Mouse (Mus musculus) small intestine, adult 2 months (tissue): ENCODE results near the gene Cyb5r1. TPM values are rescaled to one million over a fixed set of nuclear protein-coding genes. Genes with fewer than 3 reads are reported as not detected.

ENCODE experiments used
- H3K27ac ChIP-seq: fragments of 200-500 bp; 2 replicates; pipeline ENCODE4 v1.5.1; 2012; ENCODE audit warnings: low read depth, low read length, control low read depth, inconsistent platforms; ENCODE audit not compliant: insufficient read depth
- H3K27me3 ChIP-seq: fragments of 200-500 bp; 2 replicates; pipeline ENCODE4 v1.6.1; 2012; ENCODE audit warnings: mild to moderate bottlenecking, moderate library complexity, low read length, inconsistent platforms; ENCODE audit not compliant: control insufficient read depth, insufficient read depth
- H3K36me3 ChIP-seq: fragments of 200-500 bp; 2 replicates; pipeline ENCODE4 v1.6.1; 2012; ENCODE audit warnings: mild to moderate bottlenecking, low read length, control low read depth, inconsistent platforms; ENCODE audit not compliant: control insufficient read depth, insufficient read depth
- H3K4me1 ChIP-seq: fragments of 200-500 bp; 2 replicates; pipeline ENCODE4 v1.6.1; 2012; ENCODE audit warnings: low read length, inconsistent platforms, mixed read lengths; ENCODE audit not compliant: control insufficient read depth, insufficient read depth, insufficient read length
- H3K4me3 ChIP-seq: fragments of 200-500 bp; 2 replicates; pipeline ENCODE4 v1.5.1; 2012; ENCODE audit warnings: low read depth, mild to moderate bottlenecking, control low read depth, inconsistent platforms, low read length, moderate library complexity
- CTCF ChIP-seq: fragments of 200-500 bp; IDR thresholded peaks from 2 replicates; pipeline ENCODE4 v1.5.1; 2012; ENCODE audit warnings: low read depth, mild to moderate bottlenecking, control low read depth, inconsistent platforms, low read length, moderate library complexity, mixed read lengths; ENCODE audit not compliant: insufficient replicate concordance, insufficient read length; ENCODE audit errors: extremely low read depth
- POLR2A ChIP-seq: fragments of 200-500 bp; IDR thresholded peaks from 2 replicates; pipeline ENCODE4 v1.6.1; 2012; ENCODE audit warnings: low read depth, mild to moderate bottlenecking, control low read depth, inconsistent platforms, low read length, moderate library complexity
- WGBS: fragments of 180-500 bp; shearing (Covaris S2); methylation state at CpG from one replicate; pipeline ENCODE4 v1.1.7; 2018; 5-methylcytosine and 5-hydroxymethylcytosine counted together
- polyA plus RNA-seq: library from polyadenylated mRNA; depleted of rRNA; stranded (reverse); fragments of >200 nt; gene quantifications from 2 replicates; pipeline ENCODE4 v1.2.3, GENCODE M21; 2012; rRNA removed

Cyb5r1 gene
- polyA plus RNA-seq, 1 experiment, result 17.8 TPM

DNA sequence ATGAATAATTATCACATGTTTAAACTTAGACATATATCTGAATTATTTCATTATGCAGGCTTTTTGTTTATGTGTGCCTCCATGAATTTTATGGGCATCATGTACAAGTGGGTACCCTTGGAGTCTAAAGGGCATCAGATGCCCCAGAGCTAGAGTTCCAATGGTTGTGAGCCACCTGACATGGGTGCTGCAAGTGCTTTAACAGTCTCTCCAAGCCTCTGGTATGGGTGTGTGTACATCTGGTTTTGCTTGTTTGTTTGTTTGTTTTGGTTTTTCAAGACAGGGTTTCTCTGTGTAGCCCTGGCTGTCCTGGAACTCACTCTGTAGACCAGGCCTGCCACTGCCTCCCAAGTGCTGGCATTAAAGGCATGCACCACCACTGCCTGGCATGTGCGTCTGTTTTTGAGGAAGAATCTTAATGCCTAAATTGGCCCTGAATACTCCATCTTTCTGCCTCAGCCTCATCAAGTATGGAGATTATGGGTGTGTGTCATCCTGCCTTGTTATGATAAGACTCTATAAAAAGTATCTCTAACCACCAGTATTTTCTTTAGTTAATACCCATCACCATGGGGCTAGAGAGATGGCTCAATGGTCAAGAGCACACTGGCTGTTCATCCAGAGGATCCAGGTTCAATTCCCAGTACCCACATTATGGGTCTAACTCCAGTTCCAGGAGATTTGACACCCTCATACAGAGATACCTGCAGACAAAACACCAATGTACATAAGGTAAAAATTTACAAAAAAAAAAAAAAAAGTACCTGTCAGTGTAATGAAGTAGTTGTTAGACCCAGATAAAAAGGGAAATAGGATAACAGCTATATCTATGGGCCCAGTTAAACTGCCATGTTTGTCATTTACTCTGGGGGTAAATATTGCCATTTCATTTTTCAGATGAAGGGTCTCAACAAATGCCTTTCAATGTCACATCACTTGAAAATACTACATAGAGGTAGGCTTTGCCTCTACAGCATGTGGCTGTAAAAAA, 55.2 kb downstream of the Cyb5r1 start:
- H3K36me3 ChIP-seq, result peaks cover 22% of the 10 kb centered on the region
- no peak overlapping the region for H3K27ac ChIP-seq
- H3K4me3 ChIP-seq, result no peak overlapping the region
- no peak for TF ChIP-seq CTCF
- TF ChIP-seq POLR2A, result no peak
- 100% methylated on average over 1 of the region's 1 CpGs for WGBS
- H3K27me3 ChIP-seq, result no peaks in the 10 kb centered on the region
- no peaks in the 10 kb centered on the region for H3K4me1 ChIP-seq

Other genes starting within 250 kb of the Cyb5r1 start
- gene Chil1, start 223.4 kb upstream of the Cyb5r1 start, polyA plus RNA-seq, result 0.46 and 0.88 TPM in 2 replicates
- 0.05 and 0.08 TPM in 2 replicates for gene Mybph, start 212.1 kb upstream of the Cyb5r1 start, polyA plus RNA-seq
- 1.2 and 3.5 TPM in 2 replicates for gene Adora1, start 170.1 kb upstream of the Cyb5r1 start, polyA plus RNA-seq
- gene Myog, start 115.6 kb upstream of the Cyb5r1 start, polyA plus RNA-seq, result not detected in 2 replicates
- gene Ppfia4, start 72.6 kb upstream of the Cyb5r1 start, polyA plus RNA-seq, result 5.9 and 8.9 TPM in 2 replicates
- gene Tmem183a, start 43.6 kb upstream of the Cyb5r1 start, polyA plus RNA-seq, result 82.6 and 133 TPM in 2 replicates
- gene 4933406M09Rik, start 19.6 kb upstream of the Cyb5r1 start, polyA plus RNA-seq, result not detected in 2 replicates
- gene Adipor1, start 9.8 kb downstream of the Cyb5r1 start, polyA plus RNA-seq, result 59.6 and 97.7 TPM in 2 replicates
- 1.2 and 2.3 TPM in 2 replicates for gene Klhl12, start 50.0 kb downstream of the Cyb5r1 start, polyA plus RNA-seq
- 5.8 and 8.5 TPM in 2 replicates for gene Rabif, start 89.1 kb downstream of the Cyb5r1 start, polyA plus RNA-seq
- gene Mgat4e, start 144.1 kb downstream of the Cyb5r1 start, polyA plus RNA-seq, result not detected in 2 replicates
- 3.8 and 10.8 TPM in 2 replicates for gene Kdm5b, start 154.6 kb downstream of the Cyb5r1 start, polyA plus RNA-seq
- gene Syt2, start 241.1 kb downstream of the Cyb5r1 start, polyA plus RNA-seq, result 1.2 and 3.0 TPM in 2 replicates